Mouse (Mus musculus) hindbrain, postnatal 0 days (tissue): ENCODE measurements around the gene BC048562. TPM values are rescaled to one million over a fixed set of nuclear protein-coding genes. Genes with fewer than 3 reads are reported as not detected.

Experiments
- ATAC-seq: fragments of 200-750 bp; cut with Nextera tagmentation; 2 replicates; pipeline ENCODE4 v1.8.0; 2017; ENCODE audit warnings: mild to moderate bottlenecking, moderate TSS enrichment, moderate library complexity
- DNase-seq: peaks from one replicate; pipeline ENCODE4 v3.0.0-alpha.2; 2015; ENCODE audit warnings: low spot score
- H3K27ac ChIP-seq: fragments of 300-500 bp; sonication (generic); 2 replicates; pipeline ENCODE4 v1.5.1; 2014; ENCODE audit warnings: mild to moderate bottlenecking
- H3K27me3 ChIP-seq: fragments of 300-500 bp; sonication (generic); 2 replicates; pipeline ENCODE4 v1.6.1; 2014; ENCODE audit warnings: low read length, mixed read lengths; ENCODE audit not compliant: insufficient read depth
- H3K36me3 ChIP-seq: fragments of 300-500 bp; sonication (generic); 2 replicates; pipeline ENCODE4 v1.6.1; 2014; ENCODE audit warnings: low read length, mixed read lengths; ENCODE audit not compliant: insufficient read depth
- H3K4me1 ChIP-seq: fragments of 300-500 bp; sonication (generic); 2 replicates; pipeline ENCODE4 v1.6.1; 2014; ENCODE audit warnings: antibody characterized with exemption, low read length, mixed read lengths; ENCODE audit not compliant: insufficient read depth
- H3K4me2 ChIP-seq: fragments of 300-500 bp; sonication (generic); 2 replicates; pipeline ENCODE4 v1.6.1; 2014; ENCODE audit warnings: low read depth, mild to moderate bottlenecking, low read length, moderate library complexity, mixed read lengths
- H3K4me3 ChIP-seq: fragments of 300-500 bp; sonication (generic); 2 replicates; pipeline ENCODE4 v1.5.1; 2014; ENCODE audit warnings: low read length
- H3K9ac ChIP-seq: fragments of 300-500 bp; sonication (generic); replicated peaks from 2 replicates; pipeline ENCODE4 v1.6.1; 2014; ENCODE audit warnings: mild to moderate bottlenecking, low read length, moderate library complexity, mixed read lengths
- H3K9me3 ChIP-seq: fragments of 300-500 bp; sonication (generic); 2 replicates; pipeline ENCODE4 v1.6.1; 2016; ENCODE audit warnings: low read length, mixed read lengths
- CTCF ChIP-seq: IDR thresholded peaks from 2 replicates; pipeline ENCODE4 v1.5.1; 2016; ENCODE audit warnings: antibody characterized with exemption, control low read depth, low read depth
- WGBS: fragments of 180-500 bp; shearing (Covaris S2); extraction: QIAGEN DNeasy Blood & Tissue Kit; methylation state at CpG from one replicate; pipeline ENCODE4 v1.1.7; 2014; 5-methylcytosine and 5-hydroxymethylcytosine counted together
- polyA plus RNA-seq: library from polyadenylated mRNA; unstranded; fragments of >200 nt; fragmentation: Nextera tagmentation; extraction: Ambion mirVana; gene quantifications from 2 replicates; pipeline ENCODE4 v1.2.1, GENCODE M21; 2015
- total RNA-seq: library from RNA; depleted of rRNA; stranded (reverse); fragments of >200 nt; gene quantifications from 2 replicates; pipeline ENCODE4 v1.2.3, GENCODE M21; 2014

BC048562 gene
- total and polyA plus RNA-seq, 2 experiments from 2014 or later: not detected

DNA sequence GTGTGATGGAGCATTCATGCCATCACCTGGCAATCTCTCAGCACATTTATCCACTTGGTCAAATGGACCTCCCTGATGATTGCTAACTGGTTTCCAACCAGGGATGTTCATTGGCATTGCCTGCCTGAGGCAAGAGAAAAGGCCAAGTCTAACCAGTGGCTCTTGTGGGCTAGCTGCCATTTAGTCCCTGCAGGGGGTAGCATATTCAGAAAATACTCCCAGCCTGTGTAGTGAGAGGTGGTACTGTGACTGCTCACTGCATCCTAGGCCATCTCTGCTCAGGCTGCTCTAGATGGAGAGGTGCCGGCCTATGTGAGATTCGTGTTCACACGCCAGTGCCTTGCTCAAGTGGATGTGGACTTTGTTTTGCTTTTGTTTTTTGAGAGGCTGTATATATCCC, 38.0 kb upstream of the BC048562 start:
- Histone ChIP-seq H3K4me3 (no peak overlapping the region), H3K9ac (no peak overlapping the region), H3K4me2 (no peak overlapping the region), H3K36me3 (no peaks in the 10 kb centered on the region; the same call in 1 of the 2 replicates), H3K9me3 (no peaks in the 10 kb centered on the region), H3K4me1 (peaks cover 7% of the 10 kb centered on the region; the same call in 1 of the 2 replicates), H3K27me3 (no peaks in the 10 kb centered on the region), H3K27ac (no peak overlapping the region)
- DNase-seq: no peak
- ATAC-seq: no peak
- 94% methylated on average over 3 of the region's 3 CpGs for WGBS
- TF ChIP-seq CTCF: no peak

DNA sequence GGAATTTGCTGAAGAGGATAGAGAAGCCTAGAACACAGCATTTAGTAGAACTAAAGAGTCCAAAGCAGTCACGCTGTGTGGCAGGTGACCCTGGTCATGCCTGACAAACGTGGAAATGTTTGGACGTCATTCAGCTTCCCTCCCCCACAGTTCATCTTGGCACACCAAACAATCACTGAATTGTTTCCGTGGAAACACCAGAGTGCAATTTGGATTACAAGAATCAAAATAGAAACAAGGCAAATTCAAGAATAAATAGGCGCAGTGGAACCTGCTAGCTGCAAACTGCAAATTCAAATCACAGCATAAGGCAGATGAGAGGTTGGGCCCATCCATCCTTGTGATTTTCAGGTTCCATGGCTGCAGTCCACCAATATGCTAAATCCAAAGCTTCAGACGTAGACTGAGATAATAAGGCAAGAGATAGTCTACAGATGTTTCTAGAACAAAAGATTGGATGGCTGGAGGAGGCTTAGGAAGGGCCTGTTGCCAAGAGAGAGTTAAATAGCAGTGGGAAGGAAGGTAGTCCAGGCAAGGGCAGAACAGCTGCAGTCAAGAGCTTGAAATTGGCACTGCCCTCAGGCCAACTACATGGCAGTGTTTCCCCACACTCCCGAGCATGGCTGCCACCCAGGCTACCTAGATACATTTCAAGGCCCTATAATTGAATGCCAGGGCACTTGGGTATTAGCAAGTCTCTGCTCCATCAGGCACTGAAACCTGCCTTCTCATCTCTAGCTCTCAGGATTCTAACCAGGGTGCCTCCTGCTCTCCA, 34.9 kb upstream of the BC048562 start:
- peak; percentile 49; the same call in 1 of the 2 replicates for ATAC-seq
- Histone ChIP-seq H3K9ac (no peak overlapping the region), H3K9me3 (no peaks in the 10 kb centered on the region), H3K27ac (peak overlapping the region; percentile 1), H3K4me1 (peaks cover 7% of the 10 kb centered on the region; the same call in 1 of the 2 replicates), H3K4me3 (no peak overlapping the region), H3K27me3 (no peaks in the 10 kb centered on the region), H3K36me3 (no peaks in the 10 kb centered on the region), H3K4me2 (no peak overlapping the region)
- DNase-seq: peak; percentile 69
- no peak for TF ChIP-seq CTCF
- WGBS: 19% methylated on average over 7 of the region's 7 CpGs

DNA sequence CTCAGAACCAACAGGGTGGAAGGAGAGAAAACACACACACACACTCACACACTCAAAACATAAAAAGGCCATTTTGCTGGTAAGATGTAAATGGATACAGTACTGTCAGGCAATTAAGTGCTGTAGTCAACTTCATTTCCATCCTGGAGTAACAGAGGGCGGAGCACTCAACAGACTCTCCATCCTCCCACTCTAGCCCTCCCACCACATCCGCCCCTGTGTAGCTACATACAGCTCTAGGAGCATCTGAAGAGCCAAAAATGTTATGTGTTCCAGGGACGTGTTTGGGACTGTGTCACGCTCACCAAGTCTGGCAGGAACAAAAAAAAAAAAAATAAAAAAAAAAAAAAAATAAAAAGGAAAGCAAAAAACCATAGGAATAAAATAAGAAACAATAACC, 33.2 kb upstream of the BC048562 start:
- Histone ChIP-seq H3K36me3 (no peaks in the 10 kb centered on the region), H3K9me3 (no peaks in the 10 kb centered on the region), H3K4me2 (no peak overlapping the region), H3K4me3 (no peak overlapping the region), H3K27ac (no peak overlapping the region), H3K4me1 (peaks cover 7% of the 10 kb centered on the region; the same call in 1 of the 2 replicates), H3K27me3 (no peaks in the 10 kb centered on the region), H3K9ac (no peak overlapping the region)
- ATAC-seq (no peak), DNase-seq (no peak)
- TF ChIP-seq CTCF: no peak
- 89% methylated on average over 4 of the region's 4 CpGs for WGBS

DNA sequence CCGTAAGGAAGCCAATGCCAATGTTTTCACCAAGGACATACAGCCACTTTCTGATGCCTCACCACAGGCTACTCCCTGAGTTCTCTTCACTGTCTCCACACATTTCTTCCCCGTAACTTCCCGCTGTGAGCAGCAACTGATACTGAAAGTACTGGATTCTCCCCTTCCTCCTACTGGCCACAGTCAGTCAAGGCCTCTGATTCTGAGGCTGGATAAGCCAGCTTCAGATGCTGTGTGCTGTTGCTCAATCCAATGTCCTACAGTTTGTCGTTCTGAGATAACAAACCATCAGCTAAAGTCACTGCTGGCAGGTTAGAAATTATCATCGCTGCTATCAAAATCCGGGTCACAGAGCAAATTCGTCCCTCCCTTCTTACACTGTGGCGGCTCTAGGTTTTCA, 31.8 kb upstream of the BC048562 start:
- no peak overlapping the region for H3K4me3 ChIP-seq
- no peak overlapping the region for H3K4me2 ChIP-seq
- no peaks in the 10 kb centered on the region for H3K9me3 ChIP-seq
- H3K4me1 ChIP-seq: peaks cover 7% of the 10 kb centered on the region; the same call in 1 of the 2 replicates
- H3K9ac ChIP-seq: no peak overlapping the region
- ATAC-seq (no peak), DNase-seq (no peak)
- H3K36me3 ChIP-seq: no peaks in the 10 kb centered on the region
- H3K27ac ChIP-seq: no peak overlapping the region
- H3K27me3 ChIP-seq: no peaks in the 10 kb centered on the region
- TF ChIP-seq CTCF: no peak
- 84% methylated on average over 8 of the region's 8 CpGs for WGBS

DNA sequence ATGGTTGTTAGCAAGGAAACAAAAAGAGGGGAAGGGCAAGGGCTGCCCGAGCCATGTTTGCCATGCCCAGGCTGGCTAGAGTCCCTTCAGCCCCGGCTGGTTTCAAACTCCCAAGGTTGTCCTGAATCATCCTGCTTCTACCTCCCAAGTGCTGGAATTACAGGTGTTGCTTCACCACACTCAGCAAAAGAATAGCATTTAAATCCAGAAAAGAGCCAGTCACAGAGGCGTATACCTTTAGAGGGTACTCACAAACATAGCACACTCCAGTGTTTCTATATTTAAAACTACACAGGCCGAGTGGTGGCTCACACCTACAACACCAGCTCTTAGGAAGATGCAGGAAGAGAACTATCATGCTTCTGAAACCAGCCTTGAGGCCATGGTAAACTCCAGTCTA, 26.7 kb upstream of the BC048562 start:
- no peaks in the 10 kb centered on the region for H3K9me3 ChIP-seq
- 92% methylated on average over 4 of the region's 4 CpGs for whole genome bisulfite sequencing
- no peak overlapping the region for H3K27ac ChIP-seq
- no peaks in the 10 kb centered on the region for H3K27me3 ChIP-seq
- no peak overlapping the region for H3K9ac ChIP-seq
- no peak for DNase-seq
- H3K4me2 ChIP-seq: no peak overlapping the region
- H3K4me3 ChIP-seq: no peak overlapping the region
- ATAC-seq: no peak
- H3K4me1 ChIP-seq: no peaks in the 10 kb centered on the region
- no peak for TF ChIP-seq CTCF
- no peaks in the 10 kb centered on the region for H3K36me3 ChIP-seq

DNA sequence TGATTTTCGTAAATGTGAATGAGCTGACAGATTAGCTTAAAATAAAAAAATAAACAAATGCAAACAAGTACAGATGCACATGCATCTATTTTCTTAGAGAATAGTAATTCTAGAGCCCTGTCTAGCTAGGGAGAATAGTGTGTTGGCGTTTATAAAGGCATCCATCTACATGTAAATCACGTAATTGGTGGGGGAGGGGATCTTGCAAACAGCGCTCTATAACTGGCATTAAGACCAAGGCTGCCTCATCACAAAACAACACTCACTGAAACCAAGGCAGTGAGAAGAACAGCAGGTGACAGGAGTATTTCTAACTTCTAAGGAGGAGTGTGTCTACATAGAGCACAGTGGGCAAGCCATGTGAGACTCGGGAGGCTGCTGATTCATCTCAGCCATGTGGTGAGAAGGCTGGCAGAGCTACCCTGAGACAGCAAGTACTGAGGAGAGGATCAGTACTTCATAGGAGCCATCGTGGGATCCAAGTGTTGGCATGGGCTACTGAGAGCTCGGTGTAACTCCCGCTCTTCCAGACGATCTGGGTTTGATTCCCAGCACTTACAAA, 24.8 kb upstream of the BC048562 start:
- H3K27ac ChIP-seq: no peak overlapping the region
- 67% methylated on average over 9 of the region's 9 CpGs for WGBS
- no peaks in the 10 kb centered on the region for H3K9me3 ChIP-seq
- H3K4me3 ChIP-seq: no peak overlapping the region
- DNase-seq (peak; percentile 10), ATAC-seq (no peak)
- H3K36me3 ChIP-seq: no peaks in the 10 kb centered on the region
- no peak for TF ChIP-seq CTCF
- H3K4me1 ChIP-seq: no peaks in the 10 kb centered on the region
- H3K9ac ChIP-seq: no peak overlapping the region
- H3K27me3 ChIP-seq: no peaks in the 10 kb centered on the region
- no peak overlapping the region for H3K4me2 ChIP-seq

DNA sequence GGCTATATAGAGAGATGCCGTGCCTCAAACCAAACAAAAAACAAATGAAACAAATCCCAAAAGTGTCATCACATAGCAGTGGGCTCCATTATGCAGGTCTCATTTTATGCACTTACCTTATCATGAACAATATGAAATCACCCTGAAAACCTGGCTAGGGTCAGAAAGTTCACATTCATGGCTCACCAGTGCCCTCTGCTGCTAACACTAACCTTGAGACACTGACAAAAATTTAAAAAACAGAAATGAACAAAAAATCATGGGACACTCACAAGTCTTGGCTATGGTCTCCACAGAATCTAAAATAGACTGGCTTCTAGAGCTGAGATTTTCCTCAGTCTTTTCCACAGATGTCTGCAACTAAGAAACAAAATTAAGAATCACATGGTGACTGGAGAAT, 24.1 kb upstream of the BC048562 start:
- 88% methylated on average over 1 of the region's 1 CpGs for WGBS

More for the DNA sequence above, 24.1 kb upstream of the BC048562 start:
- Histone ChIP-seq H3K27me3 (no peaks in the 10 kb centered on the region), H3K4me2 (no peak overlapping the region), H3K27ac (no peak overlapping the region), H3K9me3 (no peaks in the 10 kb centered on the region), H3K4me3 (no peak overlapping the region), H3K36me3 (no peaks in the 10 kb centered on the region), H3K4me1 (no peaks in the 10 kb centered on the region), H3K9ac (no peak overlapping the region)
- ATAC-seq (no peak), DNase-seq (peak; percentile 12)
- TF ChIP-seq CTCF: peak; percentile 54
